Mouse (Mus musculus) neural tube, embryonic 15.5 days (tissue): ENCODE data around the gene Clec1b. TPM values are rescaled to one million over a fixed set of nuclear protein-coding genes. Genes with fewer than 3 reads are reported as not detected.

ENCODE experiments used
- ATAC-seq: fragments of 200-750 bp; cut with Nextera tagmentation; 2 replicates; pipeline ENCODE4 v1.8.0; 2017; ENCODE audit warnings: mild to moderate bottlenecking, moderate TSS enrichment, moderate library complexity; ENCODE audit not compliant: low FRiP score
- H3K27ac ChIP-seq: fragments of 300-500 bp; sonication (generic); replicated peaks from 2 replicates; pipeline ENCODE4 v1.5.1; 2015; ENCODE audit warnings: mild to moderate bottlenecking, inconsistent platforms
- H3K27me3 ChIP-seq: fragments of 300-500 bp; sonication (generic); replicated peaks from 2 replicates; pipeline ENCODE4 v1.6.1; 2015; ENCODE audit warnings: inconsistent platforms
- H3K36me3 ChIP-seq: fragments of 300-500 bp; sonication (generic); 2 replicates; pipeline ENCODE4 v1.6.1; 2015; ENCODE audit warnings: inconsistent platforms
- H3K4me1 ChIP-seq: fragments of 300-500 bp; sonication (generic); 2 replicates; pipeline ENCODE4 v1.6.1; 2015; ENCODE audit warnings: inconsistent platforms
- H3K4me2 ChIP-seq: fragments of 300-500 bp; sonication (generic); 2 replicates; pipeline ENCODE4 v1.6.1; 2015; ENCODE audit warnings: inconsistent platforms, mild to moderate bottlenecking, moderate library complexity
- H3K4me3 ChIP-seq: fragments of 300-500 bp; sonication (generic); replicated peaks from 2 replicates; pipeline ENCODE4 v1.5.1; 2015; ENCODE audit warnings: mild to moderate bottlenecking, inconsistent platforms
- H3K9ac ChIP-seq: fragments of 300-500 bp; sonication (generic); replicated peaks from 2 replicates; pipeline ENCODE4 v1.6.1; 2015; ENCODE audit warnings: mild to moderate bottlenecking, inconsistent platforms
- H3K9me3 ChIP-seq: fragments of 300-500 bp; sonication (generic); replicated peaks from 2 replicates; pipeline ENCODE4 v1.6.1; 2016; ENCODE audit warnings: inconsistent platforms
- WGBS: fragments of 180-500 bp; shearing (Covaris S2); methylation state at CpG from one replicate; pipeline ENCODE4 v1.1.7; 2015; ENCODE audit warnings: mixed read lengths; 5-methylcytosine and 5-hydroxymethylcytosine counted together
- polyA plus RNA-seq: library from polyadenylated mRNA; unstranded; fragments of >200 nt; fragmentation: Nextera tagmentation; extraction: Ambion mirVana; gene quantifications from 2 replicates; pipeline ENCODE4 v1.2.1, GENCODE M21; 2015

Gene Clec1b
- polyA plus RNA-seq, 1 experiment from 2014 or later, result 0.55 TPM

- H3K27me3 ChIP-seq, result no peaks in the 10 kb centered on the region
- H3K9ac ChIP-seq, result no peak overlapping the region
- no peak overlapping the region for H3K27ac ChIP-seq
- 90% methylated on average over 3 of the region's 3 CpGs for WGBS
- H3K9me3 ChIP-seq, result no peaks in the 10 kb centered on the region
- H3K36me3 ChIP-seq, result no peaks in the 10 kb centered on the region
- H3K4me1 ChIP-seq, result no peaks in the 10 kb centered on the region
- no peak overlapping the region for H3K4me3 ChIP-seq
- no peak for ATAC-seq
- no peak overlapping the region for H3K4me2 ChIP-seq
These were observed 25.2 kb downstream of the Clec1b start for GRCm38 (mm10) chr6:129422311-129422710.

GRCm38 (mm10) chr6:129423040-129423733, 26.1 kb downstream of the Clec1b start:
- Histone ChIP-seq H3K9ac (no peak overlapping the region), H3K27me3 (no peaks in the 10 kb centered on the region), H3K4me1 (no peaks in the 10 kb centered on the region), H3K36me3 (no peaks in the 10 kb centered on the region), H3K4me2 (0 out of 2 replicates have a peak overlapping the region, but pooled peaks have one; percentile 5), H3K27ac (no peak overlapping the region), H3K9me3 (no peaks in the 10 kb centered on the region), H3K4me3 (no peak overlapping the region)
- peak; percentile 40; the same call in 1 of the 2 replicates for ATAC-seq
- WGBS, result 75% methylated on average over 4 of the region's 4 CpGs

GRCm38 (mm10) chr6:129423734-129424072, 26.6 kb downstream of the Clec1b start:
- 13% methylated on average over 1 of the region's 1 CpGs for WGBS
- no peak overlapping the region for H3K27ac ChIP-seq
- H3K4me1 ChIP-seq, result no peaks in the 10 kb centered on the region
- peak; percentile 79 for ATAC-seq
- H3K36me3 ChIP-seq, result no peaks in the 10 kb centered on the region
- H3K27me3 ChIP-seq, result no peaks in the 10 kb centered on the region
- H3K9ac ChIP-seq, result no peak overlapping the region
- H3K9me3 ChIP-seq, result no peaks in the 10 kb centered on the region
- 0 out of 2 replicates have a peak overlapping the region, but pooled peaks have one; percentile 5 for H3K4me2 ChIP-seq
- no peak overlapping the region for H3K4me3 ChIP-seq

GRCm38 (mm10) chr6:129425217-129425616, 28.1 kb downstream of the Clec1b start:
- ATAC-seq, result no peak
- Histone ChIP-seq H3K4me1 (no peaks in the 10 kb centered on the region), H3K9me3 (no peaks in the 10 kb centered on the region), H3K27ac (no peak overlapping the region), H3K4me2 (no peak overlapping the region), H3K27me3 (no peaks in the 10 kb centered on the region), H3K36me3 (no peaks in the 10 kb centered on the region), H3K4me3 (no peak overlapping the region), H3K9ac (no peak overlapping the region)
- WGBS, result 78% methylated on average over 5 of the region's 5 CpGs

- Histone ChIP-seq H3K4me2 (no peak overlapping the region), H3K27me3 (no peaks in the 10 kb centered on the region), H3K36me3 (no peaks in the 10 kb centered on the region), H3K27ac (no peak overlapping the region), H3K4me3 (no peak overlapping the region), H3K4me1 (no peaks in the 10 kb centered on the region), H3K9ac (no peak overlapping the region), H3K9me3 (no peaks in the 10 kb centered on the region)
- 39% methylated on average over 5 of the region's 5 CpGs for WGBS
- no peak for ATAC-seq
These were observed 28.7 kb downstream of the Clec1b start for GRCm38 (mm10) chr6:129425812-129426211.

GRCm38 (mm10) chr6:129427281-129427680, 30.2 kb downstream of the Clec1b start:
- no peak for ATAC-seq
- no peak overlapping the region for H3K27ac ChIP-seq
- H3K36me3 ChIP-seq, result no peaks in the 10 kb centered on the region
- no peak overlapping the region for H3K9ac ChIP-seq
- H3K9me3 ChIP-seq, result no peaks in the 10 kb centered on the region
- H3K27me3 ChIP-seq, result no peaks in the 10 kb centered on the region
- 81% methylated on average over 4 of the region's 4 CpGs for WGBS
- no peak overlapping the region for H3K4me3 ChIP-seq
- H3K4me2 ChIP-seq, result no peak overlapping the region
- no peaks in the 10 kb centered on the region for H3K4me1 ChIP-seq

- 53% methylated on average over 5 of the region's 5 CpGs for WGBS
These were observed 37.1 kb downstream of the Clec1b start for GRCm38 (mm10) chr6:129434239-129434638.

GRCm38 (mm10) chr6:129436025-129436424, 38.9 kb downstream of the Clec1b start:
- H3K27ac ChIP-seq, result no peak overlapping the region
- H3K4me1 ChIP-seq, result no peaks in the 10 kb centered on the region
- WGBS, result 89% methylated on average over 3 of the region's 3 CpGs
- H3K4me3 ChIP-seq, result no peak overlapping the region
- H3K9ac ChIP-seq, result no peak overlapping the region
- no peak overlapping the region for H3K4me2 ChIP-seq
- H3K36me3 ChIP-seq, result no peaks in the 10 kb centered on the region
- ATAC-seq, result no peak
- no peaks in the 10 kb centered on the region for H3K9me3 ChIP-seq
- H3K27me3 ChIP-seq, result no peaks in the 10 kb centered on the region

More at GRCm38 (mm10) chr6:129434239-129434638, 37.1 kb downstream of the Clec1b start:
- H3K27ac ChIP-seq, result no peak overlapping the region
- no peak overlapping the region for H3K4me2 ChIP-seq
- no peak overlapping the region for H3K9ac ChIP-seq
- ATAC-seq, result no peak
- H3K36me3 ChIP-seq, result no peaks in the 10 kb centered on the region
- H3K9me3 ChIP-seq, result no peaks in the 10 kb centered on the region
- H3K27me3 ChIP-seq, result no peaks in the 10 kb centered on the region
- no peak overlapping the region for H3K4me3 ChIP-seq
- no peaks in the 10 kb centered on the region for H3K4me1 ChIP-seq

- no peak overlapping the region for H3K9ac ChIP-seq
- 91% methylated on average over 2 of the region's 2 CpGs for WGBS
- H3K27me3 ChIP-seq, result no peaks in the 10 kb centered on the region
- no peak overlapping the region for H3K4me2 ChIP-seq
- no peak overlapping the region for H3K27ac ChIP-seq
- no peaks in the 10 kb centered on the region for H3K9me3 ChIP-seq
- no peaks in the 10 kb centered on the region for H3K4me1 ChIP-seq
- no peak overlapping the region for H3K4me3 ChIP-seq
- no peak for ATAC-seq
- no peaks in the 10 kb centered on the region for H3K36me3 ChIP-seq
These were observed 40.9 kb downstream of the Clec1b start for GRCm38 (mm10) chr6:129438033-129438432.

- Histone ChIP-seq H3K36me3 (no peaks in the 10 kb centered on the region), H3K27me3 (no peaks in the 10 kb centered on the region), H3K4me2 (no peak overlapping the region), H3K4me1 (0 out of 2 replicates have a peak, but pooled peaks cover 3% of the 10 kb centered on the region), H3K27ac (no peak overlapping the region), H3K9ac (no peak overlapping the region), H3K4me3 (no peak overlapping the region), H3K9me3 (no peaks in the 10 kb centered on the region)
- 84% methylated on average over 6 of the region's 6 CpGs for WGBS
- ATAC-seq, result no peak
These were observed 52.6 kb downstream of the Clec1b start for GRCm38 (mm10) chr6:129449743-129450142.

GRCm38 (mm10) chr6:129451411-129452039, 54.4 kb downstream of the Clec1b start, which contains the start of gene Clec1a:
Gene Clec1a, minus strand, starts transcription at chr6:129452000.
- Histone ChIP-seq H3K27me3 (no peaks in the 10 kb centered on the region), H3K4me1 (0 out of 2 replicates have a peak, but pooled peaks cover 3% of the 10 kb centered on the region), H3K36me3 (no peaks in the 10 kb centered on the region), H3K4me3 (no peak within 1 kb of the TSS), H3K27ac (no peak within 1 kb of the TSS; the same call in 1 of the 2 replicates), H3K9me3 (no peaks in the 10 kb centered on the region), H3K4me2 (no peak within 1 kb of the TSS), H3K9ac (no peak within 1 kb of the TSS)
- peak; percentile 38; the same call in 1 of the 2 replicates for ATAC-seq
- WGBS, result 58% methylated on average over 13 of the region's 13 CpGs
